Mouse (Mus musculus) testis, adult 2 months (tissue): Measurements from ENCODE around the gene Ang5. TPM values are rescaled to one million over a fixed set of nuclear protein-coding genes. Genes with fewer than 3 reads are reported as not detected.
"Not testable (repeated sequence)": the region's sequence is repeated elsewhere in the genome, so short reads cannot be mapped to it uniquely, and the experiment has no call there.

Experiments
- H3K27ac ChIP-seq: fragments of 200-500 bp; 2 replicates; pipeline ENCODE4 v1.5.1; 2012; ENCODE audit warnings: low read depth, low read length; ENCODE audit not compliant: control insufficient read depth, insufficient read depth
- H3K27me3 ChIP-seq: fragments of 200-500 bp; 2 replicates; pipeline ENCODE4 v1.6.1; 2012; ENCODE audit warnings: mild to moderate bottlenecking, low read length, moderate library complexity; ENCODE audit not compliant: control insufficient read depth, insufficient read depth
- H3K36me3 ChIP-seq: fragments of 200-500 bp; 2 replicates; pipeline ENCODE4 v1.6.1; 2012; ENCODE audit warnings: mild to moderate bottlenecking, low read length; ENCODE audit not compliant: control insufficient read depth, insufficient read depth
- H3K4me1 ChIP-seq: fragments of 200-500 bp; 2 replicates; pipeline ENCODE4 v1.6.1; 2012; ENCODE audit warnings: low read length; ENCODE audit not compliant: control insufficient read depth, insufficient read depth
- H3K4me3 ChIP-seq: fragments of 200-500 bp; 2 replicates; pipeline ENCODE4 v1.5.1; 2012; ENCODE audit warnings: low read depth, mild to moderate bottlenecking, low read length, moderate library complexity, mixed read lengths; ENCODE audit not compliant: control insufficient read depth
- CTCF ChIP-seq: fragments of 200-500 bp; IDR thresholded peaks from 2 replicates; pipeline ENCODE4 v1.5.1; 2012; ENCODE audit warnings: low read depth, mild to moderate bottlenecking, inconsistent platforms, low read length, moderate library complexity; ENCODE audit not compliant: control insufficient read depth, insufficient read depth, insufficient replicate concordance
- polyA plus RNA-seq: library from polyadenylated mRNA; depleted of rRNA; stranded (reverse); fragments of >200 nt; gene quantifications from 2 replicates; pipeline ENCODE4 v1.2.3, GENCODE M21; 2012; rRNA removed

Ang5 gene
- not detected in 2 replicates for polyA plus RNA-seq

GRCm38 (mm10) chr14:43956769-43957168 lies at the start of gene Ang5:
Gene Ang5, plus strand, starts transcription at chr14:43957069.
- not testable (repeated sequence) for H3K27ac ChIP-seq, H3K4me3 ChIP-seq, H3K36me3 ChIP-seq, H3K4me1 ChIP-seq, H3K27me3 ChIP-seq

- H3K36me3 ChIP-seq, H3K4me1 ChIP-seq, H3K27ac ChIP-seq, H3K4me3 ChIP-seq, H3K27me3 ChIP-seq: not testable (repeated sequence)
Observed at GRCm38 (mm10) chr14:43918214-43918613, 38.7 kb upstream of the Ang5 start.

- H3K27ac ChIP-seq, H3K36me3 ChIP-seq, H3K4me3 ChIP-seq, H3K27me3 ChIP-seq, H3K4me1 ChIP-seq: not testable (repeated sequence)
Observed at GRCm38 (mm10) chr14:43923459-43923858, 33.4 kb upstream of the Ang5 start, which contains the start of gene Ear10. Gene Ear10, minus strand, starts transcription at chr14:43923559.

GRCm38 (mm10) chr14:43924688-43925403 lies 32.0 kb upstream of the Ang5 start, which contains the start of gene Gm8113:
Gene Gm8113, plus strand, starts transcription at chr14:43925390.
- peak; percentile 72 for TF ChIP-seq CTCF
- not testable (repeated sequence) for H3K27me3 ChIP-seq, H3K27ac ChIP-seq

GRCm38 (mm10) chr14:43925404-43925950 lies 31.4 kb upstream of the Ang5 start:
- not testable (repeated sequence) for H3K4me1 ChIP-seq, H3K27me3 ChIP-seq, H3K27ac ChIP-seq, H3K36me3 ChIP-seq
- H3K4me3 ChIP-seq, result peak overlapping the region; percentile 68

More at GRCm38 (mm10) chr14:43924688-43925403, 32.0 kb upstream of the Ang5 start, which contains the start of gene Gm8113:
- H3K4me3 ChIP-seq, result peak within 1 kb of the TSS; percentile 68
- not testable (repeated sequence) for H3K36me3 ChIP-seq, H3K4me1 ChIP-seq

- H3K36me3 ChIP-seq, H3K27ac ChIP-seq, H3K4me1 ChIP-seq, H3K4me3 ChIP-seq, H3K27me3 ChIP-seq: not testable (repeated sequence)
Observed at GRCm38 (mm10) chr14:43932991-43933390, 23.9 kb upstream of the Ang5 start.

GRCm38 (mm10) chr14:43933399-43933798 lies 23.5 kb upstream of the Ang5 start:
- not testable (repeated sequence) for H3K27ac ChIP-seq, H3K27me3 ChIP-seq, H3K4me3 ChIP-seq, H3K36me3 ChIP-seq, H3K4me1 ChIP-seq

- H3K36me3 ChIP-seq, H3K4me1 ChIP-seq, H3K27ac ChIP-seq, H3K4me3 ChIP-seq, H3K27me3 ChIP-seq: not testable (repeated sequence)
Observed at GRCm38 (mm10) chr14:43953382-43953781, 3.5 kb upstream of the Ang5 start.

- not testable (repeated sequence) for H3K27ac ChIP-seq, H3K36me3 ChIP-seq, H3K27me3 ChIP-seq, H3K4me1 ChIP-seq, H3K4me3 ChIP-seq
Observed at GRCm38 (mm10) chr14:43955074-43955473, 1.8 kb upstream of the Ang5 start.
